In genomic region chr11:95056768-95057501, GRCm38 (mm10) we compare ENCODE assay signal across 9 mouse cellular contexts. TPM values are rescaled to one million over a fixed set of nuclear protein-coding genes. Genes with fewer than 3 reads are reported as not detected.
DNase-seq lines count a peak whose midpoint lies in the region; ATAC-seq and TF ChIP-seq lines count a peak whose summit lies in the region.
"Had no signal": no experiment of that assay in that cellular context is flagged by ENCODE, and none has a peak within 500 bp of the region (broad histone marks: within the 10 kb centered on the region; RNA-seq: fewer than 3 reads in every experiment).

No protein-coding gene starts in this region.

- no peak for ATAC-seq in lung, embryonic 14.5 days (ENCODE audit: insufficient read depth)
- no peak for ATAC-seq in embryonic facial prominence, embryonic 13.5 days (ENCODE audit: insufficient number of reproducible peaks, insufficient read depth, low FRiP score, low TSS enrichment, low read depth)
- peak; percentile 57; the same call in 1 of the 2 replicates for ATAC-seq in limb, embryonic 14.5 days (ENCODE audit: low FRiP score, low read depth)

- H3K36me3 ChIP-seq in lung, embryonic 14.5 days (ENCODE audit: insufficient read depth) = peaks cover 44% of the 10 kb centered on the region
- H3K36me3 ChIP-seq in embryonic facial prominence, embryonic 13.5 days = peaks cover 8% of the 10 kb centered on the region; the same call in 1 of the 2 replicates
- no peaks in the 10 kb centered on the region for H3K36me3 ChIP-seq in limb, embryonic 14.5 days (ENCODE audit: control insufficient read depth, insufficient read depth, low read length)
- peaks cover 83% of the 10 kb centered on the region for H3K36me3 ChIP-seq in heart, embryonic 10.5 days

- no peak for TF ChIP-seq CTCF in lung, embryonic 14.5 days (IDR thresholded peaks at IDR 0.05; ENCODE audit: low read depth)

- DNase-seq in lung, embryonic 14.5 days = peak; percentile 57
- DNase-seq in lung, postnatal 4 days = no peak
- no peak for DNase-seq in limb, embryonic 14.5 days (ENCODE audit: low spot score)
- DNase-seq in thymus, postnatal 14 days = peak; percentile 72
- no peak for DNase-seq in frontal cortex, adult 2 months (ENCODE audit: extremely low spot score in 1 of 2, low spot score in 1 of 2)
- DNase-seq in lung, postnatal 14 days = no peak
- no peak for DNase-seq in heart, embryonic 10.5 days (ENCODE audit: low spot score)

- H3K27me3 ChIP-seq in lung, embryonic 14.5 days (ENCODE audit: insufficient read depth, low read length) = no peaks in the 10 kb centered on the region
- H3K27me3 ChIP-seq in embryonic facial prominence, embryonic 13.5 days = peaks cover 29% of the 10 kb centered on the region
- H3K27me3 ChIP-seq in limb, embryonic 14.5 days (ENCODE audit: control insufficient read depth, insufficient read depth, low read length) = no peaks in the 10 kb centered on the region
- H3K27me3 ChIP-seq in heart, embryonic 10.5 days (ENCODE audit: insufficient read depth, poor library complexity, severe bottlenecking) = peaks cover 24% of the 10 kb centered on the region

- no peak overlapping the region for H3K4me3 ChIP-seq in lung, embryonic 14.5 days (ENCODE audit: low read depth, low read length)
- no peak overlapping the region for H3K4me3 ChIP-seq in embryonic facial prominence, embryonic 13.5 days
- no peak overlapping the region for H3K4me3 ChIP-seq in limb, embryonic 14.5 days (replicated peaks; ENCODE audit: low read length)
- no peak overlapping the region for H3K4me3 ChIP-seq in heart, embryonic 10.5 days
- H3K4me3 ChIP-seq: megakaryocyte, embryonic 14.5 days had no signal

- H3K27ac ChIP-seq in lung, embryonic 14.5 days (ENCODE audit: low read depth) = no peak overlapping the region
- H3K27ac ChIP-seq in embryonic facial prominence, embryonic 13.5 days = no peak overlapping the region
- no peak overlapping the region for H3K27ac ChIP-seq in limb, embryonic 14.5 days (replicated peaks; ENCODE audit: low read depth, low read length)
- no peak overlapping the region for H3K27ac ChIP-seq in heart, embryonic 10.5 days

- no peak overlapping the region for H3K4me2 ChIP-seq in lung, embryonic 14.5 days
- H3K4me2 ChIP-seq in embryonic facial prominence, embryonic 13.5 days = peak overlapping the region; percentile 20; the same call in 1 of the 2 replicates
- H3K4me2 ChIP-seq in limb, embryonic 14.5 days (replicated peaks; ENCODE audit: low read depth, low read length, severe bottlenecking) = peak overlapping the region; percentile 22

- H3K9me3 ChIP-seq in lung, embryonic 14.5 days (ENCODE audit: low read depth, low read length) = no peaks in the 10 kb centered on the region
- no peaks in the 10 kb centered on the region; the same call in 1 of the 2 replicates for H3K9me3 ChIP-seq in embryonic facial prominence, embryonic 13.5 days
- no peaks in the 10 kb centered on the region for H3K9me3 ChIP-seq in limb, embryonic 14.5 days (ENCODE audit: control insufficient read depth, low read length)
- no peaks in the 10 kb centered on the region for H3K9me3 ChIP-seq in heart, embryonic 10.5 days
- H3K9me3 ChIP-seq: megakaryocyte, embryonic 14.5 days had no signal

- no peaks in the 10 kb centered on the region for H3K4me1 ChIP-seq in lung, embryonic 14.5 days (ENCODE audit: insufficient read depth)
- peaks cover 8% of the 10 kb centered on the region; the same call in 1 of the 2 replicates for H3K4me1 ChIP-seq in embryonic facial prominence, embryonic 13.5 days
- 0 out of 2 replicates have a peak, but pooled peaks cover 4% of the 10 kb centered on the region for H3K4me1 ChIP-seq in limb, embryonic 14.5 days (ENCODE audit: control insufficient read depth, insufficient read depth, low read length)
- H3K4me1 ChIP-seq in heart, embryonic 10.5 days = peaks cover 13% of the 10 kb centered on the region
- H3K4me1 ChIP-seq: megakaryocyte, embryonic 14.5 days had no signal

- no peak for TF ChIP-seq POLR2A in limb, embryonic 14.5 days (IDR thresholded peaks at IDR 0.05; ENCODE audit: borderline replicate concordance, extremely low read depth, insufficient read depth, insufficient read length)

- H3K9ac ChIP-seq in lung, embryonic 14.5 days = no peak overlapping the region
- H3K9ac ChIP-seq in embryonic facial prominence, embryonic 13.5 days = no peak overlapping the region
- H3K9ac ChIP-seq in limb, embryonic 14.5 days (ENCODE audit: low read depth, low read length, severe bottlenecking) = no peak overlapping the region

- WGBS in lung, embryonic 14.5 days = 45% methylated on average over 19 of the region's 19 CpGs
- WGBS in embryonic facial prominence, embryonic 13.5 days = 24% methylated on average over 19 of the region's 19 CpGs
- 28% methylated on average over 18 of the region's 19 CpGs for WGBS in limb, embryonic 14.5 days
- 37% methylated on average over 19 of the region's 19 CpGs for WGBS in heart, embryonic 10.5 days

RNA-seq across cellular contexts. Expression of gene Pdk2, which starts 15.8 kb away (rescaled TPM):
- polyA plus RNA-seq in lung, embryonic 14.5 days (2014; fragmentation: Nextera tagmentation; extraction: Ambion mirVana) = 24.5 and 27.4 TPM in 2 replicates
- polyA plus RNA-seq in embryonic facial prominence, embryonic 13.5 days (2015; fragmentation: Nextera tagmentation; extraction: Ambion mirVana) = 33.2 and 33.7 TPM in 2 replicates
- polyA plus RNA-seq in limb, embryonic 14.5 days (2012; rRNA removed) = 29.6 and 36.3 TPM in 2 replicates
- polyA plus RNA-seq in limb, embryonic 14.5 days (2014; fragmentation: Nextera tagmentation; extraction: Ambion mirVana) = 34.9 and 38.8 TPM in 2 replicates
- polyA plus RNA-seq in frontal cortex, adult 2 months (2012; rRNA removed) = 88.7 and 97.3 TPM in 2 replicates
- 27.4 and 41.1 TPM in 2 replicates for polyA plus RNA-seq in heart, embryonic 10.5 days (2016; fragmentation: Nextera tagmentation; extraction: Ambion mirVana)

RNA-seq across cellular contexts. Expression of gene Itga3, which starts 19.7 kb away (rescaled TPM):
- polyA plus RNA-seq in lung, embryonic 14.5 days (2014; fragmentation: Nextera tagmentation; extraction: Ambion mirVana) = 27.1 and 28.4 TPM in 2 replicates
- polyA plus RNA-seq in embryonic facial prominence, embryonic 13.5 days (2015; fragmentation: Nextera tagmentation; extraction: Ambion mirVana) = 7.0 and 9.2 TPM in 2 replicates
- polyA plus RNA-seq in limb, embryonic 14.5 days (2012; rRNA removed) = 12.7 and 14.3 TPM in 2 replicates
- 8.6 and 10.0 TPM in 2 replicates for polyA plus RNA-seq in limb, embryonic 14.5 days (2014; fragmentation: Nextera tagmentation; extraction: Ambion mirVana)
- 12.7 and 14.0 TPM in 2 replicates for polyA plus RNA-seq in frontal cortex, adult 2 months (2012; rRNA removed)
- polyA plus RNA-seq in heart, embryonic 10.5 days (2016; fragmentation: Nextera tagmentation; extraction: Ambion mirVana) = 11.5 and 13.8 TPM in 2 replicates

RNA-seq across cellular contexts. Expression of gene Samd14, which starts 47.3 kb away (rescaled TPM):
- 22.7 and 24.5 TPM in 2 replicates for polyA plus RNA-seq in lung, embryonic 14.5 days (2014; fragmentation: Nextera tagmentation; extraction: Ambion mirVana)
- 36.2 and 36.8 TPM in 2 replicates for polyA plus RNA-seq in embryonic facial prominence, embryonic 13.5 days (2015; fragmentation: Nextera tagmentation; extraction: Ambion mirVana)
- polyA plus RNA-seq in limb, embryonic 14.5 days (2012; rRNA removed) = 46.0 and 59.7 TPM in 2 replicates
- 25.5 and 31.7 TPM in 2 replicates for polyA plus RNA-seq in limb, embryonic 14.5 days (2014; fragmentation: Nextera tagmentation; extraction: Ambion mirVana)
- 27.5 and 28.1 TPM in 2 replicates for polyA plus RNA-seq in frontal cortex, adult 2 months (2012; rRNA removed)
- polyA plus RNA-seq in heart, embryonic 10.5 days (2016; fragmentation: Nextera tagmentation; extraction: Ambion mirVana) = 15.1 and 18.8 TPM in 2 replicates

Comparison
In these comparisons a context has a peak if more than half of its experiments do, and no peak if none do; other contexts are left out.
1. DNase-seq: peak in lung, embryonic 14.5 days (single experiment) and thymus, postnatal 14 days (single experiment); none in lung, postnatal 4 days (0 of 2), limb, embryonic 14.5 days (single experiment), frontal cortex, adult 2 months (0 of 2), lung, postnatal 14 days (single experiment) and heart, embryonic 10.5 days (single experiment).